Mouse (Mus musculus) lung, adult 2 months (tissue): ENCODE results near the gene Grk5. TPM values are rescaled to one million over a fixed set of nuclear protein-coding genes. Genes with fewer than 3 reads are reported as not detected.

ENCODE experiments used
- DNase-seq: peaks from one replicate; pipeline ENCODE4 v3.0.0; 2022
- H3K4me1 ChIP-seq: fragments of 200-500 bp; 2 replicates; pipeline ENCODE4 v1.6.1; 2011; ENCODE audit warnings: low read length; ENCODE audit not compliant: control insufficient read depth, insufficient read depth
- H3K4me3 ChIP-seq: fragments of 200-500 bp; replicated peaks from 2 replicates; pipeline ENCODE3; 2011; ENCODE audit warnings: low read depth, mild to moderate bottlenecking, control low read depth, low read length; ENCODE audit errors: extremely low read depth
- CTCF ChIP-seq: fragments of 200-500 bp; IDR thresholded peaks from 2 replicates; pipeline ENCODE4 v1.5.1; 2011; ENCODE audit warnings: mild to moderate bottlenecking, low read length, control low read depth; ENCODE audit not compliant: insufficient read depth
- POLR2A ChIP-seq: fragments of 200-500 bp; IDR thresholded peaks from 2 replicates; pipeline ENCODE4 v1.6.1; 2011; ENCODE audit warnings: low read depth, mild to moderate bottlenecking, control low read depth, low read length, borderline replicate concordance; ENCODE audit errors: extremely low read depth
- WGBS: fragments of 180-500 bp; shearing (Covaris S2); methylation state at CpG from one replicate; pipeline ENCODE4 v1.1.7; 2018; 5-methylcytosine and 5-hydroxymethylcytosine counted together
- polyA plus RNA-seq: library from polyadenylated mRNA; depleted of rRNA; stranded (reverse); fragments of >200 nt; gene quantifications from 2 replicates; pipeline ENCODE4 v1.2.3, GENCODE M21; 2012

Gene Grk5
- polyA plus RNA-seq, 1 experiment = 10.8 TPM

GRCm38 (mm10) chr19:61049413-61049812 lies 159.9 kb downstream of the Grk5 start:
- TF ChIP-seq POLR2A (no peak), CTCF (no peak)
- DNase-seq = no peak
- WGBS = 50% methylated on average over 1 of the region's 1 CpGs
- no peak overlapping the region for H3K4me3 ChIP-seq
- H3K4me1 ChIP-seq = peaks cover 8% of the 10 kb centered on the region

- TF ChIP-seq POLR2A (no peak), CTCF (no peak)
- Histone ChIP-seq H3K4me3 (no peak overlapping the region), H3K4me1 (peaks cover 8% of the 10 kb centered on the region)
- no peak for DNase-seq
- 75% methylated on average over 1 of the region's 1 CpGs for WGBS
Measured at GRCm38 (mm10) chr19:61051151-61051550, 161.6 kb downstream of the Grk5 start.

- H3K4me3 ChIP-seq = no peak overlapping the region
- DNase-seq = no peak
- no peak for TF ChIP-seq POLR2A
- TF ChIP-seq CTCF = no peak
- peaks cover 8% of the 10 kb centered on the region for H3K4me1 ChIP-seq
Measured at GRCm38 (mm10) chr19:61052008-61052407, 162.5 kb downstream of the Grk5 start.

DNA sequence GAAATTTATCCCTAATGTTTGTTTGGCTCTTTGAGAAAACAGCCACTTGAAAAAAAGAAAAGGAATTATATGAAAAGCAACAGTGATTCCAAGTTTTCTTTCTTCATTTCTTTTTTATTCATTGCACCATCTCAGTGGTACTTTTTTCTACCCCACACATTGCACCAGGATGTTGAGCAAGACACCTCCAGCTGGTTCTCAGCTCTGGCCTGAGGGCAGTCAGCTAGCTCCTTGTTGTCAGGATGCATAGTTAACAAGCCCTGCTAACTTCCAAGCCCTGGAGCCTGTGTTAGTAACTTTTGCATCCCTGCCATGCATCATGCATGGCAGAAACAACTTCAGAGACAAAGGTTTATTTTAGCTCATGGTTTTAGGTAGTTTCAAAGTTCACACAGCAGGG lies 163.2 kb downstream of the Grk5 start:
- Histone ChIP-seq H3K4me3 (no peak overlapping the region), H3K4me1 (peaks cover 12% of the 10 kb centered on the region)
- no peak for DNase-seq
- TF ChIP-seq CTCF = no peak
- no peak for TF ChIP-seq POLR2A

- H3K4me1 ChIP-seq = peaks cover 13% of the 10 kb centered on the region
- H3K4me3 ChIP-seq = no peak overlapping the region
- no peak for DNase-seq
- TF ChIP-seq POLR2A = no peak
- TF ChIP-seq CTCF = no peak
- WGBS = 56% methylated on average over 5 of the region's 5 CpGs
Measured at GRCm38 (mm10) chr19:61056783-61057410, 167.3 kb downstream of the Grk5 start.

DNA sequence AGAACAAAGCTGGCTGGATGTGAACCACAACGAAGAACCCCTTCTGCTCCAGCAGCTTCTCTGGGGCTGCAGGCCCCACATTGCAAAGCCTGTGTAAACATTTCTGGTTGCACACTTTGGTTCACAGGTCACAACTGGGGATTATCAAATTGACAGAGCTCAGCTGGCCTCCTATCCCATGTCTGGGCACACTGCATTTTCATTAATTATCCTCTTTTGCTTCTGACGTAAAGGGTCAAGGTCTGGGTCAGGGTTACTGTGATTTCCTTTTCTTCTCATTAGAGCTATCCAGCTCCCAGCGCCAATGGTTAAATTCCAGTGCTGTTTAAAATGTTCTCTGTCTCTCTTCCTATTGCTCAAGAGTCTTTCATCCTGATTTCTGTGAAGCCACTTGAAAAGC lies 168.0 kb downstream of the Grk5 start:
- WGBS = 36% methylated on average over 3 of the region's 3 CpGs
- TF ChIP-seq CTCF = no peak
- no peak for TF ChIP-seq POLR2A
- H3K4me3 ChIP-seq = no peak overlapping the region
- peaks cover 13% of the 10 kb centered on the region for H3K4me1 ChIP-seq
- DNase-seq = peak; percentile 44

DNA sequence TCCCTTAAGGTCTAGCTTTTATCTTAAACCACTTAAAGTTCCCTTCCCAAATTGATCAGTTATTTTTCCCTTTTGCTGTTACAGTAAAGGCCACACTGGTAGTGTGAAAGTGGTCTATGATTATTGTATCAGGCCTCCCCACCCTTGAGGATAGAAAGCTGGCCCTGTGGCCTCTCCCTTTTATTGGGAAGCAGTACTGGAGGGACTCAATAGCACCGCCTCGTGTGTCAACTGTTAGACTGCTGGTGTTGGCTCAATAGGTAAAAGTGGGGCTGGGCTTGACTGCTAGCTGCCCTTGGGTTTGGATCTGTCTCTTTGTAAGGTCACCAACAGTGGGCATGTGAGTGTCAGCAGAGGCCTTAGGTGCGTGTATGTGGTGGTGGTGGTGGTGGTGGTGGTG lies 174.8 kb downstream of the Grk5 start:
- TF ChIP-seq CTCF (no peak), POLR2A (no peak)
- WGBS = 89% methylated on average over 3 of the region's 3 CpGs
- no peak for DNase-seq
- H3K4me3 ChIP-seq = no peak overlapping the region
- no peaks in the 10 kb centered on the region for H3K4me1 ChIP-seq

DNA sequence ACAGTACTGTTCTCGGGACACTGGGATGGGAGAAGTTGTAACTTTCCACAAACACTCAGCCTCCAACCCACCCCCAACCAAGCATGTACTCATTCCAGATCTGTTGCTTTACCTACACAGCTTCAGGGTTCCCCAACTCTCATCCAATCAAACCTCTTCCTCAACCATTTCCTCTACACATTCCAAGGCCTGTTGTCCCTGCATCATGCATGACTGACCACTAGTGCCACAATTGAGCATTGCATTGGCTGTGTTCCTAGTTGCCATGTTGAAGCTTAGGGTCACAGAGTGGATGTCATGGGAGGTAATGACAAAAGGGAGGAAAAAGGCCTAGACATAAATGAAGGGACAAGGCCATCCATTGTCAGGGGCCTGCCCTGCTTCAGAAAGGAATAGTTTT lies 175.5 kb downstream of the Grk5 start:
- H3K4me1 ChIP-seq = no peaks in the 10 kb centered on the region
- no peak overlapping the region for H3K4me3 ChIP-seq
- DNase-seq = no peak
- no peak for TF ChIP-seq POLR2A
- peak; percentile 33; the same call in 1 of the 2 replicates for TF ChIP-seq CTCF
- 52% methylated on average over 1 of the region's 1 CpGs for WGBS

GRCm38 (mm10) chr19:61078622-61079021 lies 189.1 kb downstream of the Grk5 start:
- no peak for DNase-seq
- Histone ChIP-seq H3K4me1 (no peaks in the 10 kb centered on the region), H3K4me3 (no peak overlapping the region)
- 82% methylated on average over 3 of the region's 3 CpGs for WGBS
- TF ChIP-seq POLR2A = no peak
- no peak for TF ChIP-seq CTCF

- no peak overlapping the region for H3K4me3 ChIP-seq
- 59% methylated on average over 5 of the region's 5 CpGs for WGBS
- H3K4me1 ChIP-seq = no peaks in the 10 kb centered on the region
- TF ChIP-seq POLR2A = no peak
- no peak for TF ChIP-seq CTCF
- no peak for DNase-seq
Measured at GRCm38 (mm10) chr19:61080251-61080749, 190.8 kb downstream of the Grk5 start.

DNA sequence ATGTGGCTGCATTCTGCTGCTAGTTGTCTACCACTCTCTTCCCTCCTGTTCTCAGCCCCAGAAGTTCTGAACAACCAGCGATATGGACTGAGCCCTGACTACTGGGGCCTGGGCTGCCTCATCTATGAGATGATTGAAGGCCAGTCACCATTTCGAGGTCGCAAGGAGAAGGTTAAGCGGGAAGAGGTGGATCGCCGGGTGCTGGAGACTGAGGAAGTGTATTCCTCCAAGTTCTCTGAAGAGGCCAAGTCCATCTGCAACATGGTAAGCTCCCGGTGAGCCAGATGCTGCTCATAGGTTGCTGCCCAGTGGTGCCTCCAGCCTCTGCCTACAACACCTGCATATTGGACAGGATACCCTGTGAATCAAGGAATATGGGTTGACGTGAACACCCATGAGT lies 193.5 kb downstream of the Grk5 start:
- 92% methylated on average over 8 of the region's 8 CpGs for WGBS
- TF ChIP-seq CTCF = no peak
- no peak for TF ChIP-seq POLR2A
- Histone ChIP-seq H3K4me1 (no peaks in the 10 kb centered on the region), H3K4me3 (no peak overlapping the region)
- DNase-seq = no peak
